Mouse (Mus musculus): ENCODE data around the gene Cd55.
"Not testable (repeated sequence)": the region's sequence is repeated elsewhere in the genome, so short reads cannot be mapped to it uniquely, and the experiment has no call there.

Gene Cd55

GRCm38 (mm10) chr1:130462084-130462861, at the start of gene Cd55:
Cd55 (minus strand) TSS chr1:130462744.
- peak; percentile 58 for DNase-seq (ENCODE audit: low read depth, low spot score)

- DNase-seq (ENCODE audit: low read depth, low spot score) = no peak
Measured at GRCm38 (mm10) chr1:130511823-130512370, 49.4 kb upstream of the Cd55 start.

- DNase-seq (ENCODE audit: low read depth, low spot score) = no peak
Measured at GRCm38 (mm10) chr1:130508957-130509350, 46.4 kb upstream of the Cd55 start.

DNA sequence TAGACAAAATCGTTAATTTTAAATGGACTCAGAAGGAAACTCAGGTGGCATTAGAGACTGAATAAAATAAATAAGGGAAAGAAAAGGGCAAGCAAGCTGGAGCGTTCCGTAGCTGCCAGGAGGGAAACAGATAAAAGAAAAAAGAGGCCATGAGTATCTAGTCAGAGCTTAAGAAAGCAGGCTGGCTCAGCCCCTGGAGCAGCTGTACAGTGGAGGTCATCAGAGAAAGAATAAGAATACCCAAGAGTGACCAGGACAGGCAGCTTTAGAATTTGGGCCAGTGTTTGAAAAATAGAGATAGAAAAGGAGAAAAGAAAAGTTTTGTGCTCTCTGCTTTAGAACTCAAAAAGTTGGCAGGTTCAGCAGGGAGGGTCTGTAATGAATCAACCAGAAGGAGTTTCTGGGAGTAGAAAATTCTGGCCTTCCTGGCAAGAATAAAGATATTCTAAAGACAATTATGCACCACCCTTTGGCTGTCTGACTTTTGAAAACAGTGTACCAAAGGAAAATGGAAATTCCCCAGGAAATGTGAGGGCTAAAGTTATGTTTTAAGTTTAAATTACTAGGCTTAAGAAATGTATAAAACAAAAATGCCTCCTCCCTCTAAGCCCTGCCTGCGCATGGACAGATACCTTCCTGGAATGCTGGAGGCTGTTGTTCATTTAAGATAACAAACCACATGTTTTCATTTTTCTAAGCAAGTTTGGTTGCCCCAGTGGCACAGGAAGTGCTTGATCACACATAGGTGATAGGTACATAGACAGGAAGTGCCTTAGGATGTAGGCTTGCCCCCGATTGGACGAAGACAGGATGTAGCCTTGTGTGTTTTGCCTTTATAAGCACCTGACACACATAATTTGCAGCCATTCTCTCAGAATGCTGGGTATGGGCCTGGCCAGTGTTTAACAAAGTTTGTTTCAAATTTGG, 45.7 kb upstream of the Cd55 start:
- no peak for DNase-seq (ENCODE audit: low read depth, low spot score)

GRCm38 (mm10) chr1:130507408-130507807, 44.9 kb upstream of the Cd55 start:
- DNase-seq (ENCODE audit: low read depth, low spot score) = no peak

DNA sequence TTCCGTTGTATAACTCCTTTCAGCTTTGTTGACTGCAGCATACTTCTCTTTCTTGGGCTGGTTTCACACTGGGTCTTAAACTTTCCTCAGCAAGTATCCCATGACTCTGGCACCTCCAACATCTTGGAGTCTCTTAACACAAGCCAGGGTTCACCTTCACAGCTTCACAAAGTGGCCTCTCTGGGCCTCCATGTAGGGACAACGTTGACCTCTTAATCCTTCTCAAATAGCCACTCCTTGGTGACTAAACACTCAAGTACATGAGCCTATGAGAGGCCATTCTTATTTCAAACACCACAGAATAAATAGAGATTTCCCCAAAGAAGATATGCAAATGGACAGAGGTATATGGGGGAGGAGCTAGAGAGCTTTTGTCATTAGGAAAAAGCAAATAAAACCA, 37.4 kb upstream of the Cd55 start:
- DNase-seq (ENCODE audit: low read depth, low spot score) = no peak

DNA sequence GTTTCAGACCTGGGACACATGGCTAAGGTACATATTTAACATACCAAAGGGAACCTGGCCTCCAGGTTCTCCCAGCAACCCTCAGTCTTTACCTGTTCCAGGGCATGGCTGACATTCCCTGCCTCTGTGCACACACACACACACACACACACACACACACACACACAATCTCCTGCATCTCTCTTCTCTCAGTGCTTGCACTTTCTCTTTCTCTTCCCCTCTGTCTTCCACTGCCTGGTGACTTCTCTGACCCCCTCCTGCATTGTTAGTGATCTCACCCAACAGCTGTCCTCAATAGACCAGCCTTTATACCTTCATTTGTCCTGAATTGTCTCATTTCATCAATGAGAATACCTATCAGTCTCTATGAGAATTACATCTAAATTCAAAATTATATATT, 35.8 kb upstream of the Cd55 start:
- no peak for DNase-seq (ENCODE audit: low read depth, low spot score)

- no peak for DNase-seq (ENCODE audit: low read depth, low spot score)
Measured at GRCm38 (mm10) chr1:130486816-130487545, 24.4 kb upstream of the Cd55 start.

- no peak for DNase-seq (ENCODE audit: low read depth, low spot score)
Measured at GRCm38 (mm10) chr1:130485828-130486620, 23.5 kb upstream of the Cd55 start.

- no peak for DNase-seq (ENCODE audit: low read depth, low spot score)
Measured at GRCm38 (mm10) chr1:130485376-130485775, 22.8 kb upstream of the Cd55 start.

DNA sequence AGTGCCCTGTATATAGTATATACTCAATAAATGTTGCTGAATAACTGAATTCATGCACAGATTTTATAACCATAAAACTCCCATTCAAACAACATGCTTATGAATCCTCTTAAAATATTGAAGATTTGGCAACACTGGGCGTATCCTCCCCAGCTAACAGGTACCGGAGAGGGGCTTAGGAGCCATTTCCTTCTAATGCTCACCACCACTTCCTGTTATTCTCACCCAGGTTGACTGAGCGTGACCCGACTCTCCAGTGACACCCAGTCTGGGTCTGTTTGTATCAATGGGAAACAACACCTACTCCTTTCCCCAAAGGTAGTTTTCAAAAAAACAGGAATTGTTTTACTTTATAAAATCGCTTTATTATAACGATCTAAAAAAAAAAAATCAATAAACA, 12.4 kb upstream of the Cd55 start:
- no peak for DNase-seq (ENCODE audit: low read depth, low spot score)

DNA sequence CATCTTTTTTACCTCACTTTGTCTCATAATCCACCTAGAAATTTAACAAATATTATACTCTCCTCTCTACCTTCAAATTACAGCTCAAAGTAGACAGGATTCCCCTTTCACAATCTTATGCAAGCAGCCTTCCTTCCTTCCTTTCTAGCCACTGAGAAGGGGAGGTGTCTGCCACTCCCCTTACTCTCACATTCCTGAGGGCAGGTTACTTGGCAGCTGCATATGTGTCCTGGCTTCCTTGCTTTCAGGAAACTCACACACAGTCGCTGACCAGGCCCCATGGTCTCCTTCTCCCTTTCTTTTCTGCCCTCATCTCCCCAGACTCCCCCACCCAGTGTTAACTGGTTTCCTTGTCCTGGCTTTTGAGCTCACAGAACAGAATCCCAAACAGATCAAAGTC, 11.7 kb upstream of the Cd55 start:
- DNase-seq (ENCODE audit: low read depth, low spot score) = no peak

- no peak for DNase-seq (ENCODE audit: low read depth, low spot score)
Measured at GRCm38 (mm10) chr1:130470074-130470473, 7.5 kb upstream of the Cd55 start.

- no peak for DNase-seq (ENCODE audit: low read depth, low spot score)
Measured at GRCm38 (mm10) chr1:130467453-130467852, 4.9 kb upstream of the Cd55 start.

- DNase-seq (ENCODE audit: low read depth, low spot score) = no peak
Measured at GRCm38 (mm10) chr1:130464173-130464572, 1.6 kb upstream of the Cd55 start.

DNA sequence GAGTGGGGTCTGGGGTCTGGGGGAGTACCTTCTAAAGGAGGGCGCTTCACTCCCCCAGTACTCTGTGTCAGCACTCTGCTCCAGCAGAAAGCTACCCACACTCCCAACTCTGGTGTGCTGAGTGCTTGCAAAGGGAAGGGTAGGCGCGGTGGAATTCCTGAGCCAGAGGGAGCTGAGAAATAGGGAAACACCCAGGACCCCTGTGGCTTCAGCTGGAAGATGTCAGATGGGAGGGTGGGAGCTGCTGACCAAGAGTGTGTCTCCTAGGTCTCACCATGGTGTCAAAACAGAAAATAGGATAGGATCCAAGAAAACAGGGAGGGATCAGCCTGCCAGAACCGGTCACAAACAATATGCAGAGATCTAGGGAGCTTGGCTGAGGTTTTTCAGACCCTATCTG, 323 bp upstream of the Cd55 start:
- DNase-seq (ENCODE audit: low read depth, low spot score) = peak; percentile 14

GRCm38 (mm10) chr1:130455111-130455510, 7.4 kb downstream of the Cd55 start:
- no peak for DNase-seq (ENCODE audit: low read depth, low spot score)

GRCm38 (mm10) chr1:130442930-130443329, 19.6 kb downstream of the Cd55 start:
- not testable (repeated sequence) for DNase-seq (ENCODE audit: low read depth, low spot score)

DNA sequence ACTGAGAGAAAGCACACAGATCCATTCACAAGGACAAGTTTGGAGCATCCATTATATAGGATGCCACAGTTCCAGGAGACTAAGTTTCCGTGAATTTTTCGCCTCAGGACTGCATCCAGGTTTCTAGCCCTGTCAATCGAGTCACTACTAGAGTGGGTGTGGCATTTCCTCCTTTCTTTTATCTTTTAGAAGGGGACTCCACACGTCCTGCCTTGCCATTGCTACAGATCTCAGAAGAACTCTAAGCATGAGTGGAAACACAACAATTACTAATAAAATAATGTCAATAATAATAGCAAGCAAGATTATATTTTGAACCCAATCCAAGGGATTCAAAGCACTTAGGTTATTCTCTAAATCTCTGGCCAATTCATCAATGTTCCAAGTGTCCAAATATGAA, 31.6 kb downstream of the Cd55 start:
- DNase-seq (ENCODE audit: low read depth, low spot score) = no peak

- DNase-seq (ENCODE audit: low read depth, low spot score) = not testable (repeated sequence)
Measured at GRCm38 (mm10) chr1:130428667-130429066, 33.9 kb downstream of the Cd55 start.
